Mouse (Mus musculus) limb, embryonic 15.5 days (tissue): ENCODE measurements around the gene Lrrc20. TPM values are rescaled to one million over a fixed set of nuclear protein-coding genes. Genes with fewer than 3 reads are reported as not detected.
"Not testable (repeated sequence)": the region's sequence is repeated elsewhere in the genome, so short reads cannot be mapped to it uniquely, and the experiment has no call there.

Source experiments
- ATAC-seq: fragments of 200-750 bp; cut with Nextera tagmentation; 2 replicates; pipeline ENCODE4 v1.8.0; 2017; ENCODE audit warnings: low read depth, moderate TSS enrichment; ENCODE audit not compliant: insufficient number of reproducible peaks, low FRiP score, low TSS enrichment
- H3K27ac ChIP-seq: fragments of 300-500 bp; sonication (generic); 2 replicates; pipeline ENCODE4 v1.5.1; 2015; ENCODE audit warnings: moderate library complexity, mild to moderate bottlenecking, inconsistent platforms
- H3K27me3 ChIP-seq: fragments of 300-500 bp; sonication (generic); 2 replicates; pipeline ENCODE4 v1.6.1; 2015; ENCODE audit warnings: inconsistent platforms
- H3K36me3 ChIP-seq: fragments of 300-500 bp; sonication (generic); 2 replicates; pipeline ENCODE4 v1.6.1; 2015; ENCODE audit warnings: inconsistent platforms
- H3K4me1 ChIP-seq: fragments of 300-500 bp; sonication (generic); 2 replicates; pipeline ENCODE4 v1.6.1; 2015; ENCODE audit warnings: inconsistent platforms
- H3K4me2 ChIP-seq: fragments of 300-500 bp; sonication (generic); 2 replicates; pipeline ENCODE4 v1.6.1; 2015; ENCODE audit warnings: mild to moderate bottlenecking, inconsistent platforms
- H3K4me3 ChIP-seq: fragments of 300-500 bp; sonication (generic); 2 replicates; pipeline ENCODE4 v1.5.1; 2015; ENCODE audit warnings: mild to moderate bottlenecking, inconsistent platforms
- H3K9ac ChIP-seq: fragments of 300-500 bp; sonication (generic); 2 replicates; pipeline ENCODE4 v1.6.1; 2015; ENCODE audit warnings: inconsistent platforms
- H3K9me3 ChIP-seq: fragments of 300-500 bp; sonication (generic); 2 replicates; pipeline ENCODE4 v1.6.1; 2016; ENCODE audit warnings: inconsistent platforms
- whole genome bisulfite sequencing: fragments of 180-500 bp; shearing (Covaris S2); methylation state at CpG from one replicate; pipeline ENCODE4 v1.1.7; 2015; 5-methylcytosine and 5-hydroxymethylcytosine counted together
- polyA plus RNA-seq: library from polyadenylated mRNA; unstranded; fragments of >200 nt; fragmentation: Nextera tagmentation; extraction: Ambion mirVana; gene quantifications from 2 replicates; pipeline ENCODE4 v1.2.1, GENCODE M21; 2015

Gene Lrrc20
- polyA plus RNA-seq, 1 experiment from 2014 or later = 8.5 TPM

- H3K36me3 ChIP-seq = peaks cover 18% of the 10 kb centered on the region; the same call in 1 of the 2 replicates
- WGBS = 79% methylated on average over 3 of the region's 3 CpGs
- no peak for ATAC-seq
- no peaks in the 10 kb centered on the region for H3K9me3 ChIP-seq
- H3K4me1 ChIP-seq = peaks cover 57% of the 10 kb centered on the region
- H3K4me3 ChIP-seq = no peak overlapping the region
- no peak overlapping the region for H3K27ac ChIP-seq
- no peak overlapping the region for H3K4me2 ChIP-seq
- H3K9ac ChIP-seq = no peak overlapping the region
- no peaks in the 10 kb centered on the region for H3K27me3 ChIP-seq
Observed at GRCm38 (mm10) chr10:61448834-61449233, 26.8 kb upstream of the Lrrc20 start.

GRCm38 (mm10) chr10:61451463-61451930 lies 24.1 kb upstream of the Lrrc20 start:
- Histone ChIP-seq H3K36me3 (peaks cover 16% of the 10 kb centered on the region; the same call in 1 of the 2 replicates), H3K4me2 (peak overlapping the region; percentile 68), H3K9me3 (no peaks in the 10 kb centered on the region), H3K27me3 (no peaks in the 10 kb centered on the region), H3K4me3 (peak overlapping the region; percentile 100), H3K4me1 (peaks cover 37% of the 10 kb centered on the region), H3K9ac (peak overlapping the region; percentile 92), H3K27ac (peak overlapping the region; percentile 85; the same call in 1 of the 2 replicates)
- WGBS = under 1% methylated on average over 8 of the region's 8 CpGs
- no peak for ATAC-seq

GRCm38 (mm10) chr10:61451931-61452617 lies 23.5 kb upstream of the Lrrc20 start:
- Histone ChIP-seq H3K36me3 (peaks cover 14% of the 10 kb centered on the region; the same call in 1 of the 2 replicates), H3K27me3 (no peaks in the 10 kb centered on the region), H3K27ac (peak overlapping the region; percentile 85), H3K4me3 (peak overlapping the region; percentile 100), H3K4me1 (peaks cover 36% of the 10 kb centered on the region), H3K9ac (peak overlapping the region; percentile 92), H3K9me3 (no peaks in the 10 kb centered on the region), H3K4me2 (peak overlapping the region; percentile 68)
- under 1% methylated on average over 62 of the region's 62 CpGs for WGBS
- ATAC-seq = peak; percentile 25; the same call in 1 of the 2 replicates

GRCm38 (mm10) chr10:61452645-61453044 lies 23.0 kb upstream of the Lrrc20 start, which contains the start of gene Eif4ebp2:
Eif4ebp2 (minus strand) TSS chr10:61452661.
- 0% methylated on average over 34 of the region's 36 CpGs for WGBS
- no peaks in the 10 kb centered on the region for H3K9me3 ChIP-seq
- peak; percentile 99 for ATAC-seq
- H3K9ac ChIP-seq = peak within 1 kb of the TSS; percentile 92
- peak within 1 kb of the TSS; percentile 85 for H3K27ac ChIP-seq
- H3K27me3 ChIP-seq = no peaks in the 10 kb centered on the region
- peak within 1 kb of the TSS; percentile 100 for H3K4me3 ChIP-seq
- peaks cover 10% of the 10 kb centered on the region; the same call in 1 of the 2 replicates for H3K36me3 ChIP-seq
- H3K4me1 ChIP-seq = peaks cover 31% of the 10 kb centered on the region
- peak within 1 kb of the TSS; percentile 68 for H3K4me2 ChIP-seq

- WGBS = 76% methylated on average over 3 of the region's 3 CpGs
- H3K4me2 ChIP-seq = not testable (repeated sequence)
Observed at GRCm38 (mm10) chr10:61453171-61453570, 22.4 kb upstream of the Lrrc20 start.

GRCm38 (mm10) chr10:61457182-61457581 lies 18.4 kb upstream of the Lrrc20 start:
- Histone ChIP-seq H3K27ac (no peak overlapping the region), H3K4me2 (no peak overlapping the region), H3K36me3 (no peaks in the 10 kb centered on the region), H3K27me3 (no peaks in the 10 kb centered on the region), H3K9ac (no peak overlapping the region), H3K4me3 (no peak overlapping the region), H3K4me1 (no peaks in the 10 kb centered on the region), H3K9me3 (no peaks in the 10 kb centered on the region)
- no peak for ATAC-seq
- 51% methylated on average over 3 of the region's 3 CpGs for WGBS

More at GRCm38 (mm10) chr10:61453171-61453570, 22.4 kb upstream of the Lrrc20 start:
- H3K4me1 ChIP-seq = peaks cover 26% of the 10 kb centered on the region
- not testable (repeated sequence) for H3K27me3 ChIP-seq, H3K9me3 ChIP-seq, H3K36me3 ChIP-seq, H3K9ac ChIP-seq, H3K4me3 ChIP-seq, H3K27ac ChIP-seq, ATAC-seq

- Histone ChIP-seq H3K9ac (no peak overlapping the region), H3K4me2 (no peak overlapping the region), H3K4me3 (no peak overlapping the region), H3K27me3 (no peaks in the 10 kb centered on the region), H3K36me3 (no peaks in the 10 kb centered on the region), H3K27ac (no peak overlapping the region), H3K4me1 (no peaks in the 10 kb centered on the region), H3K9me3 (no peaks in the 10 kb centered on the region)
- no peak for ATAC-seq
- WGBS = 69% methylated on average over 4 of the region's 4 CpGs
Observed at GRCm38 (mm10) chr10:61465009-61465408, 10.6 kb upstream of the Lrrc20 start.

- Histone ChIP-seq H3K9me3 (no peaks in the 10 kb centered on the region), H3K27ac (no peak overlapping the region), H3K36me3 (no peaks in the 10 kb centered on the region), H3K4me3 (no peak overlapping the region), H3K4me2 (no peak overlapping the region), H3K4me1 (no peaks in the 10 kb centered on the region), H3K9ac (no peak overlapping the region), H3K27me3 (no peaks in the 10 kb centered on the region)
- WGBS = 66% methylated on average over 8 of the region's 8 CpGs
- ATAC-seq = no peak
Observed at GRCm38 (mm10) chr10:61466242-61466641, 9.4 kb upstream of the Lrrc20 start.

GRCm38 (mm10) chr10:61466873-61467272 lies 8.7 kb upstream of the Lrrc20 start:
- Histone ChIP-seq H3K4me1 (no peaks in the 10 kb centered on the region), H3K27me3 (no peaks in the 10 kb centered on the region), H3K4me2 (no peak overlapping the region), H3K9me3 (no peaks in the 10 kb centered on the region), H3K27ac (no peak overlapping the region), H3K4me3 (no peak overlapping the region), H3K36me3 (no peaks in the 10 kb centered on the region), H3K9ac (no peak overlapping the region)
- ATAC-seq = no peak
- 22% methylated on average over 5 of the region's 5 CpGs for WGBS

GRCm38 (mm10) chr10:61468900-61469299 lies 6.7 kb upstream of the Lrrc20 start:
- Histone ChIP-seq H3K36me3 (no peaks in the 10 kb centered on the region), H3K9ac (no peak overlapping the region), H3K4me2 (no peak overlapping the region), H3K27ac (no peak overlapping the region), H3K27me3 (no peaks in the 10 kb centered on the region), H3K4me3 (no peak overlapping the region), H3K4me1 (no peaks in the 10 kb centered on the region), H3K9me3 (no peaks in the 10 kb centered on the region)
- WGBS = 58% methylated on average over 7 of the region's 7 CpGs
- no peak for ATAC-seq

- H3K4me1 ChIP-seq = peaks cover 14% of the 10 kb centered on the region
- no peak overlapping the region for H3K27ac ChIP-seq
- no peaks in the 10 kb centered on the region for H3K9me3 ChIP-seq
- H3K27me3 ChIP-seq = no peaks in the 10 kb centered on the region
- no peak overlapping the region for H3K4me2 ChIP-seq
- 77% methylated on average over 3 of the region's 3 CpGs for WGBS
- no peak for ATAC-seq
- H3K9ac ChIP-seq = no peak overlapping the region
- no peaks in the 10 kb centered on the region for H3K36me3 ChIP-seq
- no peak overlapping the region for H3K4me3 ChIP-seq
Observed at GRCm38 (mm10) chr10:61473640-61474039, 2.0 kb upstream of the Lrrc20 start.

GRCm38 (mm10) chr10:61474344-61474743 lies 1.3 kb upstream of the Lrrc20 start:
- Histone ChIP-seq H3K9me3 (no peaks in the 10 kb centered on the region), H3K9ac (no peak overlapping the region), H3K4me2 (no peak overlapping the region), H3K4me1 (peaks cover 14% of the 10 kb centered on the region), H3K36me3 (no peaks in the 10 kb centered on the region), H3K27me3 (no peaks in the 10 kb centered on the region), H3K27ac (no peak overlapping the region), H3K4me3 (no peak overlapping the region)
- 65% methylated on average over 1 of the region's 1 CpGs for WGBS
- ATAC-seq = no peak
